In the genomic region with DNA sequence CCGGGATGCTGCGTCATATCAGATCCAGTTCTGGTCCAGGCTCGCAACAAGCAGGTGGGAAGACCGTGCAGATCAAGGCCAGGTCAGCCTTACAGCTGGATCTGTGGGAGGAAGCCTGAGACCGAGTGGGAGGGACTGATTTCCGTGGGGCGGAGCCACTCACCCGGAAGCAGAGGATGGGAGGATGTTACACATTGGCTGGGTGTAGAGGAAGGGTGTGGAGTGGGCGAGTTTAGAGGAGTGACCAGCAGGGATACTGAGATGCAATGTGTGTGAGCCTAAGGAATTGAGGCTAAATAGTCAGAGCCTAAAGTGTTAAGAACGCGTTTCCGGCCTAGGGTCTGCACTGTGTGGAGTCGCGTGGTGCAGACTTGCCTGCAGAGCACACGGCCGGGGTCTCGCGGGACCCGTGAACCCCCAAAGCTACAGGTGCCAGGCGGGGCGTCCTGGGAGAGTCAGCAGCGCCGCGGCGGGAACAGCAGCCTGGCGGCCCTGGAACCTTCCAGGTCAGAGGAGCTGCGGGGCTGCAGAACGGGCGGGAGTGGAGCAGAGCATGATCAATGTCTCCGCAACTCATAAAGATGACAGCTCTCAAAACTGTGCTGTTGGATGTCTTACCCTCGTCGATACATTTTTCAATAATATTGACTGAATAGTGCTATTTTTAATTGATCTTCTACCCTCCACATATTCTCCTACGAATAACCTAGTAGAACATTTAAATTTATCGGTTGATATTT, we compare ENCODE assay signal across 7 mouse cellular contexts. TPM values are rescaled to one million over a fixed set of nuclear protein-coding genes. Genes with fewer than 3 reads are reported as not detected.
DNase-seq lines count a peak whose midpoint lies in the region; ATAC-seq lines count a peak whose summit lies in the region.

Zfp53 (plus strand) TSS at position 239 of the 740 bp plus-strand sequence.

- peaks cover 7% of the 10 kb centered on the region; the same call in 1 of the 2 replicates for H3K4me1 ChIP-seq in intestine, embryonic 16.5 days (ENCODE audit: control insufficient read depth, insufficient read depth, low read length)
- no peaks in the 10 kb centered on the region; the same call in 1 of the 2 replicates for H3K4me1 ChIP-seq in midbrain, embryonic 11.5 days (ENCODE audit: control insufficient read depth, insufficient read depth, low read length)

- H3K27ac ChIP-seq in intestine, embryonic 16.5 days (ENCODE audit: low read length), result peak within 1 kb of the TSS; percentile 89
- peak within 1 kb of the TSS; percentile 53; the same call in 1 of the 2 replicates for H3K27ac ChIP-seq in midbrain, embryonic 11.5 days (ENCODE audit: low read depth, low read length)

- H3K4me3 ChIP-seq in intestine, embryonic 16.5 days (ENCODE audit: low read length), result peak within 1 kb of the TSS; percentile 93
- peak within 1 kb of the TSS; percentile 65 for H3K4me3 ChIP-seq in midbrain, embryonic 11.5 days (ENCODE audit: low read depth, low read length)

- H3K4me2 ChIP-seq in intestine, embryonic 16.5 days (ENCODE audit: low read depth, low read length), result peak within 1 kb of the TSS; percentile 66
- H3K4me2 ChIP-seq in midbrain, embryonic 11.5 days, result peak within 1 kb of the TSS; percentile 69

- no peaks in the 10 kb centered on the region for H3K36me3 ChIP-seq in intestine, embryonic 16.5 days (ENCODE audit: control insufficient read depth, insufficient read depth, low read length)
- no peaks in the 10 kb centered on the region for H3K36me3 ChIP-seq in midbrain, embryonic 11.5 days (ENCODE audit: control insufficient read depth, insufficient read depth, low read length)

- DNase-seq in adrenal gland, adult 8-10 months, result peak; percentile 89
- DNase-seq in embryo, embryonic 9.5 days (ENCODE audit: extremely low spot score), result peak; percentile 87
- peak; percentile 61 to 83 for DNase-seq in gastrocnemius, postnatal 4 days (ENCODE audit: low spot score in 2 of 2)
- DNase-seq in left cerebral cortex, postnatal 36 days (ENCODE audit: low spot score in 2 of 2), result peak; percentile 78 to 82
- DNase-seq in midbrain, embryonic 11.5 days (ENCODE audit: low spot score, missing footprints), result peak; percentile 94
- peak; percentile 80 for DNase-seq in skeletal muscle tissue, adult 2 months (ENCODE audit: low read depth, low spot score)

- no peaks in the 10 kb centered on the region for H3K27me3 ChIP-seq in intestine, embryonic 16.5 days (replicated peaks; ENCODE audit: control insufficient read depth, insufficient read depth, low read length)
- no peaks in the 10 kb centered on the region for H3K27me3 ChIP-seq in midbrain, embryonic 11.5 days (ENCODE audit: control insufficient read depth, insufficient read depth, low read length)

- WGBS in intestine, embryonic 16.5 days, result 1% methylated on average over 34 of the region's 34 CpGs
- 2% methylated on average over 34 of the region's 34 CpGs for WGBS in midbrain, embryonic 11.5 days

- peak within 1 kb of the TSS; percentile 91 for H3K9ac ChIP-seq in intestine, embryonic 16.5 days (ENCODE audit: low read depth, low read length)
- peak within 1 kb of the TSS; percentile 67 for H3K9ac ChIP-seq in midbrain, embryonic 11.5 days (ENCODE audit: low read length)

- intact Hi-C loops in left cerebral cortex, postnatal 36 days (cut with DNase I), result loop anchor here (1.0 kb wide), 1 partner anchor 39 kb away; the partner anchor contains the start of gene Zfp51

- ATAC-seq in intestine, embryonic 16.5 days, result peak; percentile 100
- peak; percentile 100 for ATAC-seq in midbrain, embryonic 11.5 days (ENCODE audit: low FRiP score)

- no peaks in the 10 kb centered on the region for H3K9me3 ChIP-seq in intestine, embryonic 16.5 days (ENCODE audit: control insufficient read depth, low read length)
- H3K9me3 ChIP-seq in midbrain, embryonic 11.5 days (ENCODE audit: control insufficient read depth, low read length), result no peaks in the 10 kb centered on the region

RNA-seq across cellular contexts. Expression of gene Zfp53, which starts in this region (rescaled TPM):
- 1 to 10 TPM; 3.0 to 3.8 (median 3.4) TPM for total RNA-seq in adrenal gland, adult 8-10 months (2022)
- 1 to 10 TPM; 2.9 to 3.4 TPM for total RNA-seq in gastrocnemius, postnatal 4 days (2021)
- polyA plus RNA-seq in intestine, embryonic 16.5 days (2015; fragmentation: Nextera tagmentation; extraction: Ambion mirVana), result 11.2 and 12.1 TPM in 2 replicates
- total RNA-seq in left cerebral cortex, postnatal 36 days (2021), result 1 to 10 TPM; 3.6 to 4.5 TPM
- polyA plus RNA-seq in midbrain, embryonic 11.5 days (2014; fragmentation: Nextera tagmentation; extraction: Ambion mirVana), result 10.9 and 12.4 TPM in 2 replicates

Comparison
In these comparisons a context has a peak if more than half of its experiments do, and no peak if none do; other contexts are left out.
1. Peak in every context shown above with its lines: DNase-seq, ATAC-seq, H3K4me3 ChIP-seq and H3K27ac ChIP-seq.